Mouse (Mus musculus) neural tube, embryonic 14.5 days (tissue): ENCODE measurements around the gene Prdx1. TPM values are rescaled to one million over a fixed set of nuclear protein-coding genes. Genes with fewer than 3 reads are reported as not detected.
A peak's percentile ranks its signal among the peaks of the same experiment; 100 is the strongest.

Experiments
- ATAC-seq: fragments of 200-750 bp; cut with Nextera tagmentation; 2 replicates; pipeline ENCODE4 v1.8.0; 2017; ENCODE audit warnings: low read depth, mild to moderate bottlenecking, moderate TSS enrichment, moderate library complexity
- H3K27ac ChIP-seq: fragments of 300-500 bp; sonication (generic); 2 replicates; pipeline ENCODE4 v1.5.1; 2014; ENCODE audit warnings: low read depth, mild to moderate bottlenecking, control low read depth, low read length, moderate library complexity, mixed read lengths
- H3K27me3 ChIP-seq: fragments of 300-500 bp; sonication (generic); 2 replicates; pipeline ENCODE4 v1.6.1; 2014; ENCODE audit warnings: low read length; ENCODE audit not compliant: control insufficient read depth, insufficient read depth
- H3K36me3 ChIP-seq: fragments of 300-500 bp; sonication (generic); 2 replicates; pipeline ENCODE4 v1.6.1; 2014; ENCODE audit warnings: low read length, mixed read lengths; ENCODE audit not compliant: control insufficient read depth, insufficient read depth
- H3K4me1 ChIP-seq: fragments of 300-500 bp; sonication (generic); 2 replicates; pipeline ENCODE4 v1.6.1; 2014; ENCODE audit warnings: low read length; ENCODE audit not compliant: control insufficient read depth, insufficient read depth
- H3K4me2 ChIP-seq: fragments of 300-500 bp; sonication (generic); 2 replicates; pipeline ENCODE4 v1.6.1; 2014; ENCODE audit warnings: mild to moderate bottlenecking, low read depth, low read length, control low read depth
- H3K4me3 ChIP-seq: fragments of 300-500 bp; sonication (generic); 2 replicates; pipeline ENCODE4 v1.5.1; 2014; ENCODE audit warnings: low read depth, low read length, control low read depth, mixed read lengths
- H3K9ac ChIP-seq: fragments of 300-500 bp; sonication (generic); replicated peaks from 2 replicates; pipeline ENCODE4 v1.6.1; 2014; ENCODE audit warnings: low read depth, mild to moderate bottlenecking, control low read depth, low read length, mixed read lengths
- H3K9me3 ChIP-seq: fragments of 300-500 bp; sonication (generic); 2 replicates; pipeline ENCODE4 v1.6.1; 2016; ENCODE audit warnings: low read length; ENCODE audit not compliant: control insufficient read depth
- WGBS: fragments of 180-500 bp; shearing (Covaris S2); extraction: QIAGEN DNeasy Blood & Tissue Kit; methylation state at CpG from one replicate; pipeline ENCODE4 v1.1.7; 2014; 5-methylcytosine and 5-hydroxymethylcytosine counted together
- polyA plus RNA-seq: library from polyadenylated mRNA; unstranded; fragments of >200 nt; fragmentation: Nextera tagmentation; extraction: Ambion mirVana; gene quantifications from 2 replicates; pipeline ENCODE4 v1.2.1, GENCODE M21; 2014

Prdx1 gene
- polyA plus RNA-seq, 1 experiment from 2014 or later: 311 TPM

- Histone ChIP-seq H3K4me1 (no peaks in the 10 kb centered on the region), H3K9me3 (no peaks in the 10 kb centered on the region), H3K27ac (no peak overlapping the region), H3K27me3 (no peaks in the 10 kb centered on the region), H3K4me2 (no peak overlapping the region), H3K9ac (no peak overlapping the region), H3K36me3 (0 out of 2 replicates have a peak, but pooled peaks cover 5% of the 10 kb centered on the region), H3K4me3 (no peak overlapping the region)
- no peak for ATAC-seq
- WGBS: 92% methylated on average over 4 of the region's 4 CpGs
Measured at GRCm38 (mm10) chr4:116689309-116689876, 4.0 kb downstream of the Prdx1 start.

GRCm38 (mm10) chr4:116692146-116692545 is 6.8 kb downstream of the Prdx1 start:
- H3K9ac ChIP-seq: no peak overlapping the region
- 97% methylated on average over 2 of the region's 2 CpGs for WGBS
- no peak overlapping the region for H3K4me3 ChIP-seq
- no peak overlapping the region for H3K4me2 ChIP-seq
- no peaks in the 10 kb centered on the region for H3K9me3 ChIP-seq
- H3K36me3 ChIP-seq: 0 out of 2 replicates have a peak, but pooled peaks cover 9% of the 10 kb centered on the region
- H3K27me3 ChIP-seq: no peaks in the 10 kb centered on the region
- H3K27ac ChIP-seq: no peak overlapping the region
- H3K4me1 ChIP-seq: no peaks in the 10 kb centered on the region
- no peak for ATAC-seq

- Histone ChIP-seq H3K27ac (no peak overlapping the region), H3K4me3 (no peak overlapping the region), H3K9ac (no peak overlapping the region), H3K4me2 (no peak overlapping the region), H3K27me3 (no peaks in the 10 kb centered on the region), H3K9me3 (no peaks in the 10 kb centered on the region), H3K36me3 (0 out of 2 replicates have a peak, but pooled peaks cover 9% of the 10 kb centered on the region), H3K4me1 (no peaks in the 10 kb centered on the region)
- ATAC-seq: no peak
- 83% methylated on average over 2 of the region's 2 CpGs for WGBS
Measured at GRCm38 (mm10) chr4:116693785-116694184, 8.4 kb downstream of the Prdx1 start.

- Histone ChIP-seq H3K27ac (no peak overlapping the region), H3K9me3 (no peaks in the 10 kb centered on the region), H3K4me2 (no peak overlapping the region), H3K4me3 (no peak overlapping the region), H3K9ac (no peak overlapping the region), H3K36me3 (peaks cover 5% of the 10 kb centered on the region; the same call in 1 of the 2 replicates), H3K27me3 (no peaks in the 10 kb centered on the region), H3K4me1 (no peaks in the 10 kb centered on the region)
- 87% methylated on average over 2 of the region's 2 CpGs for WGBS
- ATAC-seq: no peak
Measured at GRCm38 (mm10) chr4:116698693-116699342, 13.5 kb downstream of the Prdx1 start.

- Histone ChIP-seq H3K9me3 (no peaks in the 10 kb centered on the region), H3K4me2 (no peak overlapping the region), H3K9ac (no peak overlapping the region), H3K4me1 (no peaks in the 10 kb centered on the region), H3K4me3 (no peak overlapping the region), H3K36me3 (no peaks in the 10 kb centered on the region; the same call in 1 of the 2 replicates), H3K27me3 (no peaks in the 10 kb centered on the region), H3K27ac (no peak overlapping the region)
- WGBS: 82% methylated on average over 1 of the region's 1 CpGs
- no peak for ATAC-seq
Measured at GRCm38 (mm10) chr4:116700964-116701363, 15.6 kb downstream of the Prdx1 start.

GRCm38 (mm10) chr4:116703804-116704203 is 18.5 kb downstream of the Prdx1 start:
- Histone ChIP-seq H3K4me1 (peaks cover 3% of the 10 kb centered on the region; the same call in 1 of the 2 replicates), H3K36me3 (no peaks in the 10 kb centered on the region; the same call in 1 of the 2 replicates), H3K4me2 (no peak overlapping the region), H3K4me3 (no peak overlapping the region), H3K27ac (no peak overlapping the region), H3K9me3 (no peaks in the 10 kb centered on the region), H3K27me3 (no peaks in the 10 kb centered on the region), H3K9ac (no peak overlapping the region)
- 39% methylated on average over 6 of the region's 6 CpGs for WGBS
- no peak for ATAC-seq

GRCm38 (mm10) chr4:116707666-116708065 is 22.3 kb downstream of the Prdx1 start:
- Histone ChIP-seq H3K4me1 (peaks cover 7% of the 10 kb centered on the region; the same call in 1 of the 2 replicates), H3K27ac (0 out of 2 replicates have a peak overlapping the region, but pooled peaks have one; percentile 45)

GRCm38 (mm10) chr4:116708201-116708764 is 22.9 kb downstream of the Prdx1 start, which contains the start of the genes Mmachc and Ccdc163:
Mmachc (minus strand) TSS chr4:116708406.
Ccdc163 (plus strand) TSS chr4:116708509.
- no peaks in the 10 kb centered on the region for H3K36me3 ChIP-seq
- peak within 1 kb of the TSS; percentile 47 for H3K4me3 ChIP-seq
- H3K9me3 ChIP-seq: no peaks in the 10 kb centered on the region
- WGBS: 1% methylated on average over 29 of the region's 29 CpGs
- H3K9ac ChIP-seq: peak within 1 kb of the TSS; percentile 48
- H3K27me3 ChIP-seq: no peaks in the 10 kb centered on the region
- peak; percentile 99 for ATAC-seq
- peak within 1 kb of the TSS; percentile 73 for H3K4me2 ChIP-seq
- H3K4me1 ChIP-seq: peaks cover 7% of the 10 kb centered on the region; the same call in 1 of the 2 replicates
- H3K27ac ChIP-seq: 0 out of 2 replicates have a peak within 1 kb of the TSS, but pooled peaks have one; percentile 45

More at GRCm38 (mm10) chr4:116707666-116708065, 22.3 kb downstream of the Prdx1 start:
- WGBS: 21% methylated on average over 9 of the region's 9 CpGs
- Histone ChIP-seq H3K4me2 (peak overlapping the region; percentile 73), H3K9ac (peak overlapping the region; percentile 48), H3K36me3 (no peaks in the 10 kb centered on the region), H3K27me3 (no peaks in the 10 kb centered on the region), H3K4me3 (peak overlapping the region; percentile 47), H3K9me3 (no peaks in the 10 kb centered on the region)
- peak; percentile 1; the same call in 1 of the 2 replicates for ATAC-seq
